Mouse (Mus musculus): ENCODE data around the gene Setd4. TPM values are rescaled to one million over a fixed set of nuclear protein-coding genes. Genes with fewer than 3 reads are reported as not detected.

The Setd4 gene
- polyA plus RNA-seq (2012; rRNA removed; ENCODE audit: low replicate concordance): 9.4 and 9.8 TPM in 2 replicates

DNA sequence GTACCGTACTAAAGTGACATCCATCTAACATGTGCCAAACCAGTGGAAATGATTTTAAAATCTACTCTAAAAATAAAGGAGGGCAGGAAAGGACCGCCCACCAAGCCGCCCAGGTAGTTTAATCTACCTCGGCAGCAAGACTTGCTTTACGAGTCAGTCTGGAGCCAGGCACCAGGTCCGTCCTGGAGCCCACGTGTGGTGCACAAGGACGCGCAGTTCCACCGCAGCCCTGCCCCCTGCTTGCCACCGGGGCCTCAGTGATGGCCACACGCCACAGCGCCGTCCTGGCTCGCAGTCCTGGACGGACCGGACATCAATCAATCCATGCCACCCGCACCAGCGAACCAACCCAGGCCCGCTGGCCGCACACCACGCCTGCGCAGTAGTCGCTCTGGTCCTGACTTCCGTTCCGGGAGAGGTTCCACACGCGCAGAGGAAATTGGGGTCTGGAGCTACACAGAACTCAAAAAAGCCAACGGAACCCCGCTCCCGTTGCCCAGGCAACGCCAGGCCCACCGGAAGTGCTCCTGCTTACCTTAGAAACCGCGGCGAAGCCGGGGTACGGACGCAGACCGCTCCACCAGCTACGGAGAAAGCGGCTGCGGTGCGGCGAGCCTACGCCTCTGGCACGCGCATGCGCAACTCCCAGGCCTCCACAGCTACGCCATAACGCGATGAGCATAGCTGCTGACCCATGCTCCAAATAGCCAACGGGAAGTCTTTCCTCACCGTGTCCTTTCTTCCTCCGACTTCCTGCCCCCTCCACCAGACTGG, at the start of gene Setd4:
Setd4 (minus strand) TSS at position 625 of the 774 bp plus-strand sequence.

DNA sequence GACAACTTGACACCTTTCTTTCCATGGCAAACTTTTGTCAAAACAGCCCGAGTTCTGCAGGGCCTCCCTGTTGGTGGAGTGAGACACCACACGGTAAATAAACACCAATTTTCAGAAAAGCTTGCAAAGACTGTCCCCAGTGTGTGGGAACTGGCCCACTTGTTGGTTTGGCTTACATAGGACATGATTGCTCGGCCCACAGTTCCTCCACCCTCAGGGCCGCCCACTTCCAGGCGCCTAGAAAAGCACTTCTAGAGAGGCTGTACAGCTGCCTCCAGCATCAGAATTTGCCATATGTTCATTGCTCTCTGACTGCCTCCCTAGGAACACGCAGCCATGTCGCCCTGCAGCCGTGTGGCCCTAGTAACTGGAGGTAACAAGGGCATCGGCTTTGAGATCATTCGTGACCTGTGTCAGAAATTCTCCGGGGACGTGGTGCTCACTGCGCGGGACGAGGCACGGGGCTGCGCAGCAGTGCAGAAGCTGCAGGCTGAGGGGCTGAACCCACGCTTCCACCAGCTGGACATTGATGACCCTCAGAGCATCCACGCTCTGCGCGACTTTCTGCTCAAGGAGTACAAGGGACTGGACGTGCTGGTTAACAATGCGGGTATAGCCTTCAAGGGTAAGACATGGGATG, 24.0 kb upstream of the Setd4 start, which contains the start of gene Gm5678:
Gm5678 (plus strand) TSS at position 337 of the 640 bp plus-strand sequence.

DNA sequence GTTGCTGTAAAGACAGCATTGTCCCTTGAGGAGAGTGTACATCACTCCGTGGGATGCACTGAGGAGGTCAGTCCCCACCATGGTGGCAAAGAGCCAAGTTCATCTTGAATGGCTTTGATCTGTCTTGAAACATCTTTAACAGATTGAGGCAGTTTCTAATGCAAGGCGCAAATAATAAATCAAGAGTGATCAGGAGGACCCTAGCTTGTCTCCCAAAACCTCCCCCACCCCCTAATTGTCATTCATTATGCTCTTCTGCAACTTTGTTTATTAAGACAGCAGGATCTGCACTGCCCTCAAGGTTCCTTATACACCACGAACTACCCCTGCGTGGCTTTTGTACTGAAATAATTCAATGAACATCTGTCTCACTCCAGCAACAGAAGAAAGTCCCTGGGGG, 1.7 kb upstream of the Setd4 start, which contains the start of gene Cbr1:
Cbr1 (plus strand) TSS at position 301 of the 400 bp plus-strand sequence.

Other genes starting within 250 kb of the Setd4 start
- gene Cbr1, start 1.8 kb upstream of the Setd4 start, polyA plus RNA-seq (2012; rRNA removed; ENCODE audit: low replicate concordance): 71.4 and 115 TPM in 2 replicates
- not detected in 2 replicates for gene Gm5678, start 24.0 kb upstream of the Setd4 start, polyA plus RNA-seq (2012; rRNA removed; ENCODE audit: low replicate concordance)
- gene Cbr3, start 79.2 kb upstream of the Setd4 start, polyA plus RNA-seq (2012; rRNA removed; ENCODE audit: low replicate concordance): 8.7 and 23.0 TPM in 2 replicates
- 47.9 and 48.3 TPM in 2 replicates for gene Dop1b, start 107.8 kb upstream of the Setd4 start, polyA plus RNA-seq (2012; rRNA removed; ENCODE audit: low replicate concordance)
- 5.0 and 10.6 TPM in 2 replicates for gene Morc3, start 228.1 kb upstream of the Setd4 start, polyA plus RNA-seq (2012; rRNA removed; ENCODE audit: low replicate concordance)